Comparison of ENCODE assay signal across 33 mouse cellular contexts in genomic region chr5:15652334-15652733, GRCm38 (mm10). TPM values are rescaled to one million over a fixed set of nuclear protein-coding genes. Genes with fewer than 3 reads are reported as not detected.
A peak's percentile ranks its signal among the peaks of the same experiment; 100 is the strongest.
DNase-seq lines count a peak whose midpoint lies in the region; ATAC-seq and TF ChIP-seq lines count a peak whose summit lies in the region.
"Not testable (repeated sequence)": the region's sequence is repeated elsewhere in the genome, so short reads cannot be mapped to it uniquely, and the experiment has no call there.
"Had no signal": no experiment of that assay in that cellular context is flagged by ENCODE, and none has a peak within 500 bp of the region (broad histone marks: within the 10 kb centered on the region; RNA-seq: fewer than 3 reads in every experiment).

No protein-coding gene starts in this region.

- not testable (repeated sequence) for H3K27me3 ChIP-seq in forebrain, embryonic 14.5 days (replicated peaks; ENCODE audit: control insufficient read depth, insufficient read depth, low read length); hindbrain, postnatal 0 days (ENCODE audit: insufficient read depth, low read length); midbrain, embryonic 14.5 days (ENCODE audit: control insufficient read depth, insufficient read depth, low read length)

- H3K4me2 ChIP-seq in forebrain, embryonic 14.5 days (ENCODE audit: low read length); hindbrain, postnatal 0 days (ENCODE audit: low read depth, low read length); midbrain, embryonic 14.5 days (ENCODE audit: low read length): not testable (repeated sequence)

- H3K4me1 ChIP-seq in cortical plate, adult 2 months (ENCODE audit: control insufficient read depth, insufficient read depth, low read length); forebrain, embryonic 14.5 days (ENCODE audit: control insufficient read depth, insufficient read depth, low read length); hindbrain, postnatal 0 days (ENCODE audit: insufficient read depth, low read length); midbrain, embryonic 14.5 days (ENCODE audit: control insufficient read depth, insufficient read depth, low read length): not testable (repeated sequence)

- TF ChIP-seq CTCF in cortical plate, adult 2 months (IDR thresholded peaks at IDR 0.05; ENCODE audit: extremely low read depth, insufficient read depth, low read length): 0 out of 2 replicates have a peak, but pooled peaks have one; percentile 4
- peak; percentile 39 for TF ChIP-seq CTCF in hindbrain, postnatal 0 days (IDR thresholded peaks at IDR 0.05; ENCODE audit: low read depth)
- peak; percentile 42 for TF ChIP-seq CTCF in layer of hippocampus, adult 2 months (conservative IDR thresholded peaks at IDR 0.05)

- H3K27ac ChIP-seq in cortical plate, adult 2 months (ENCODE audit: insufficient read depth, low read length); forebrain, embryonic 14.5 days (ENCODE audit: low read depth, low read length); hindbrain, postnatal 0 days; layer of hippocampus, adult 2 months; midbrain, embryonic 14.5 days (replicated peaks; ENCODE audit: low read depth, low read length): not testable (repeated sequence)

- ATAC-seq in forebrain, embryonic 14.5 days; hindbrain, postnatal 0 days; midbrain, embryonic 14.5 days (ENCODE audit: low FRiP score, low TSS enrichment): not testable (repeated sequence)

- H3K9me3 ChIP-seq in forebrain, embryonic 14.5 days (replicated peaks; ENCODE audit: control insufficient read depth, low read length); hindbrain, postnatal 0 days (ENCODE audit: low read length); midbrain, embryonic 14.5 days (ENCODE audit: control insufficient read depth, low read length): not testable (repeated sequence)

- TF ChIP-seq POLR2A in cortical plate, adult 2 months (IDR thresholded peaks at IDR 0.05; ENCODE audit: extremely low read depth, insufficient read depth, low read length): not testable (repeated sequence)

- H3K4me3 ChIP-seq in cortical plate, adult 2 months (ENCODE audit: insufficient read depth, low read length); forebrain, embryonic 14.5 days (ENCODE audit: low read depth, low read length); hindbrain, postnatal 0 days (ENCODE audit: low read length); layer of hippocampus, adult 2 months; midbrain, embryonic 14.5 days (replicated peaks; ENCODE audit: low read depth, low read length): not testable (repeated sequence)

- H3K36me3 ChIP-seq in forebrain, embryonic 14.5 days (ENCODE audit: control insufficient read depth, insufficient read depth, low read length); hindbrain, postnatal 0 days (ENCODE audit: insufficient read depth, low read length); midbrain, embryonic 14.5 days (ENCODE audit: control insufficient read depth, insufficient read depth, low read length): not testable (repeated sequence)

- peak; percentile 14 for DNase-seq in 3T3-L1 (ENCODE audit: low read depth, low spot score)
- DNase-seq in brain, adult 2 months (ENCODE audit: low read depth, low spot score): peak; percentile 29
- DNase-seq in forebrain, embryonic 14.5 days (ENCODE audit: low spot score): peak; percentile 22
- peak; percentile 40 for DNase-seq in hindbrain, postnatal 0 days (ENCODE audit: low spot score)
- DNase-seq in layer of hippocampus, adult 2 months (ENCODE audit: low spot score in 2 of 2): not testable (repeated sequence)
- DNase-seq in midbrain, embryonic 14.5 days: peak; percentile 19

- not testable (repeated sequence) for H3K9ac ChIP-seq in forebrain, embryonic 14.5 days (ENCODE audit: low read length); hindbrain, postnatal 0 days (replicated peaks; ENCODE audit: low read length); midbrain, embryonic 14.5 days (replicated peaks; ENCODE audit: low read length)

- 72% methylated on average over 2 of the region's 2 CpGs for WGBS in forebrain, embryonic 14.5 days
- WGBS in hindbrain, postnatal 0 days: 58% methylated on average over 2 of the region's 2 CpGs
- WGBS in midbrain, embryonic 14.5 days: 67% methylated on average over 2 of the region's 2 CpGs

RNA-seq across cellular contexts. Expression of gene 4930572O03Rik, which starts 4.5 kb away (rescaled TPM):
- not detected in 2 replicates for polyA plus RNA-seq in cortical plate, adult 2 months (2012; rRNA removed)
- polyA plus RNA-seq in forebrain, embryonic 14.5 days (2014; fragmentation: Nextera tagmentation; extraction: Ambion mirVana): not detected in 2 replicates
- not detected in 2 replicates for total RNA-seq in hindbrain, postnatal 0 days (2014; rRNA removed)
- not detected in 2 replicates for polyA plus RNA-seq in hindbrain, postnatal 0 days (2015; fragmentation: Nextera tagmentation; extraction: Ambion mirVana)
- total RNA-seq in layer of hippocampus, adult 2 months (2021): not detected
- polyA plus RNA-seq in midbrain, embryonic 14.5 days (2014; fragmentation: Nextera tagmentation; extraction: Ambion mirVana): not detected in 2 replicates
- total RNA-seq: adrenal gland, adult 2 months; adrenal gland, postnatal 36 days; gastrocnemius, adult 8-10 months; gastrocnemius, postnatal 4 days; heart, adult 8-10 months; heart, postnatal 14 days; layer of hippocampus, adult 18-20 months; layer of hippocampus, postnatal 14 days; left cerebral cortex, adult 8-10 months; left cerebral cortex, postnatal 36 days; megakaryocyte-erythroid progenitor cell, adult 5-6 weeks had no signal
- polyA plus RNA-seq: adrenal gland, adult 2 months; embryonic facial prominence, embryonic 12.5 days; forebrain, embryonic 10.5 days; forebrain, embryonic 16.5 days; heart, embryonic 13.5 days; hindbrain, embryonic 10.5 days; hindbrain, embryonic 16.5 days; intestine, embryonic 16.5 days; limb, embryonic 14.5 days; liver, embryonic 12.5 days; liver, postnatal 0 days; macrophage; midbrain, embryonic 13.5 days; neural tube, embryonic 15.5 days; small intestine, adult 2 months; stomach, embryonic 14.5 days had no signal

RNA-seq across cellular contexts. Expression of gene Speer4d, which starts 33.5 kb away (rescaled TPM):
- polyA plus RNA-seq in cortical plate, adult 2 months (2012; rRNA removed): not detected in 2 replicates
- polyA plus RNA-seq in forebrain, embryonic 14.5 days (2014; fragmentation: Nextera tagmentation; extraction: Ambion mirVana): not detected in 2 replicates
- not detected in 2 replicates for total RNA-seq in hindbrain, postnatal 0 days (2014; rRNA removed)
- not detected in 2 replicates for polyA plus RNA-seq in hindbrain, postnatal 0 days (2015; fragmentation: Nextera tagmentation; extraction: Ambion mirVana)
- not detected for total RNA-seq in layer of hippocampus, adult 2 months (2021)
- not detected in 2 replicates for polyA plus RNA-seq in midbrain, embryonic 14.5 days (2014; fragmentation: Nextera tagmentation; extraction: Ambion mirVana)
- total RNA-seq: adrenal gland, adult 2 months; adrenal gland, postnatal 36 days; gastrocnemius, adult 8-10 months; gastrocnemius, postnatal 4 days; heart, postnatal 14 days; layer of hippocampus, adult 18-20 months; layer of hippocampus, postnatal 14 days; left cerebral cortex, adult 8-10 months; left cerebral cortex, postnatal 36 days; megakaryocyte-erythroid progenitor cell, adult 5-6 weeks had no signal
- polyA plus RNA-seq: adrenal gland, adult 2 months; embryonic facial prominence, embryonic 12.5 days; forebrain, embryonic 10.5 days; forebrain, embryonic 16.5 days; hindbrain, embryonic 10.5 days; hindbrain, embryonic 16.5 days; intestine, embryonic 16.5 days; limb, embryonic 14.5 days; liver, embryonic 12.5 days; liver, postnatal 0 days; macrophage; midbrain, embryonic 13.5 days; neural tube, embryonic 15.5 days; small intestine, adult 2 months; stomach, embryonic 14.5 days had no signal
